Mouse (Mus musculus): Measurements from ENCODE around the gene 2010111I01Rik. TPM values are rescaled to one million over a fixed set of nuclear protein-coding genes. Genes with fewer than 3 reads are reported as not detected.

The 2010111I01Rik gene
- polyA plus RNA-seq, 1 experiment, result 22.5 TPM

DNA sequence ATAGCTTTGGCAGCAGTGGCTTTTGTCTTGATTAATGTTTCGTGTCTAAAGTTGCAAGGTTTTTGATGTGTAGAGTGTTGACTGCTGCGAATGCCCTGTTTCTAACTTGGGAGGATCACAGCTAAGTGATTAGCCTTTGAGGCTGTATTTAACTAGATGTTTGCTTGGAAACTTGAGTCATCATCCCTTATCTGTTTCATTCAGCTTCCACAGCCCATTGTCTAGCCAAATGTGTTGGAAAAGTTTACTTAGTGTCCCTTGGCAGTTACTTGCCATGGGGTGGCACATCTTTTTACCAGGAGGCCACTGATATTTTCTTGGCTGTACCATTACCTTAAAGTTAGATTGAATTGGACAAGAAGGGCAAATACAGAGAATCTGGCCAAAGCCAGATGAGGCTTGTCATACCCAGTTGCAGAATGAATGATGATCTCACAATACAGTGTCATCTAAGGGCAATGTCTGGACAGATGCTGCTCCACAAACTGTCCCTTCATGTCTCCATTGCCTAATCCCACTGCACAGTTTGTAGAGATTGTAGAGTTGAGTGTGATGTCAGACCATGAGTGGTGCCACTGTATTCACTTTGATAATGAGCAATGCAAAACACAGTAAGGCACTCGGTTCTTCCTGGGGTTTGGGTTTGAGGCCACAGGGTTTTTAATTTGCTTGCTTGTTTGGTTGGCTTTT, 152.9 kb downstream of the 2010111I01Rik start:
- TF ChIP-seq CTCF (IDR thresholded peaks at IDR 0.05; ENCODE audit: extremely low read depth, insufficient read depth, insufficient read length, insufficient replicate concordance) (no peak), POLR2A (IDR thresholded peaks at IDR 0.05; ENCODE audit: low read depth, low read length) (no peak)
- WGBS, result 86% methylated on average over 3 of the region's 3 CpGs

DNA sequence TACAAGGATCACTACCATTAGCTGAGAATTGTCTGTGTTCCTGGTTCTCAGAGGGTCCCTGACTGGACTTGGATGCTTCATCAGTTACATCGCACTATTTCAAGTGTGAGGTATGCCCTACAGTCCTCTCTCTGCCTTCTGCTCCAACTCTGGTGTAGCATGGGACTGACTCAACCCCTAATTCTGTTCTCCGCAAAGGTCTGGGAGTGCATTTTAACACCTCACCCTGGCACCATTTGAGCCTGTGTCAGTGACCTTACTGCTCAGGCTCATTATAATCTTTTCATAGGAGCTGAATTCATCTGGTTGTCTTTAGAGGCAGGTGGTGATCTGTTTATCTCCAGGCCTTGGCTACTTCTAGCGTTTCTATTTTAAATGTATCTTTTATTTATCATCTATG, 154.0 kb downstream of the 2010111I01Rik start:
- H3K27me3 ChIP-seq (ENCODE audit: control insufficient read depth, insufficient read depth, low read length), result no peaks in the 10 kb centered on the region
- DNase-seq (ENCODE audit: low read depth in 1 of 2, low spot score in 2 of 2), result no peak
- no peaks in the 10 kb centered on the region for H3K4me1 ChIP-seq (ENCODE audit: control insufficient read depth, insufficient read depth, insufficient read length)
- H3K27ac ChIP-seq (ENCODE audit: insufficient read depth, low read length), result no peak overlapping the region
- no peak overlapping the region for H3K4me3 ChIP-seq (ENCODE audit: extremely low read depth, insufficient read depth, insufficient read length)
- no peaks in the 10 kb centered on the region; the same call in 1 of the 2 replicates for H3K36me3 ChIP-seq (ENCODE audit: control insufficient read depth, insufficient read depth, low read length)
- WGBS, result 84% methylated on average over 3 of the region's 3 CpGs
- TF ChIP-seq CTCF (IDR thresholded peaks at IDR 0.05; ENCODE audit: extremely low read depth, insufficient read depth, insufficient read length, insufficient replicate concordance), result no peak
- TF ChIP-seq POLR2A (IDR thresholded peaks at IDR 0.05; ENCODE audit: low read depth, low read length), result no peak

More for the DNA sequence above, 152.9 kb downstream of the 2010111I01Rik start:
- H3K4me1 ChIP-seq (ENCODE audit: control insufficient read depth, insufficient read depth, insufficient read length), result no peaks in the 10 kb centered on the region
- no peak overlapping the region for H3K4me3 ChIP-seq (ENCODE audit: extremely low read depth, insufficient read depth, insufficient read length)
- H3K27ac ChIP-seq (ENCODE audit: insufficient read depth, low read length), result no peak overlapping the region
- no peaks in the 10 kb centered on the region for H3K36me3 ChIP-seq (ENCODE audit: control insufficient read depth, insufficient read depth, low read length)
- H3K27me3 ChIP-seq (ENCODE audit: control insufficient read depth, insufficient read depth, low read length), result no peaks in the 10 kb centered on the region
- no peak for DNase-seq (ENCODE audit: low read depth in 1 of 2, low spot score in 2 of 2)

DNA sequence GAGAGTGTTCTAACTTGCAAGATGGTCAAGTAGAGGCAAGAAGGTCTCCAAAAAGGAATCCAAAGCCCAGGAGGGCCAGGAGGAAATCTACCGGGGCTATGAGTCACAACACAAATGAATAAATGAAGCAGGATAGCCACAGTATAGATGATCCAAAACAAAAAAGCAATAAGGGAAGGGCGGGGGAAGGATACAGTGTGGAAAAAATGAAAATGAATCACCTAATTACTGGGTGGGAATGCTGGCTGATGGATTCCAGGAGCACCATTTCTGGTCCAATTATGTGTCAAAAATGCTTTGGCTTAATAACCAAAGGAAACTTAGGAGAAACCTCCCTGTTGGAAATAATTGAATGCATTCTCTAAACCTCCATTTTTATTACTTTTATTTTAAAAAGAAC, 155.6 kb downstream of the 2010111I01Rik start:
- Histone ChIP-seq H3K27me3 (ENCODE audit: control insufficient read depth, insufficient read depth, low read length) (no peaks in the 10 kb centered on the region), H3K36me3 (ENCODE audit: control insufficient read depth, insufficient read depth, low read length) (no peaks in the 10 kb centered on the region; the same call in 1 of the 2 replicates), H3K4me1 (ENCODE audit: control insufficient read depth, insufficient read depth, insufficient read length) (no peaks in the 10 kb centered on the region), H3K27ac (ENCODE audit: insufficient read depth, low read length) (no peak overlapping the region), H3K4me3 (ENCODE audit: extremely low read depth, insufficient read depth, insufficient read length) (no peak overlapping the region)
- TF ChIP-seq CTCF (IDR thresholded peaks at IDR 0.05; ENCODE audit: extremely low read depth, insufficient read depth, insufficient read length, insufficient replicate concordance) (no peak), POLR2A (IDR thresholded peaks at IDR 0.05; ENCODE audit: low read depth, low read length) (no peak)
- 92% methylated on average over 2 of the region's 2 CpGs for WGBS
- DNase-seq (ENCODE audit: low read depth in 1 of 2, low spot score in 2 of 2), result no peak

DNA sequence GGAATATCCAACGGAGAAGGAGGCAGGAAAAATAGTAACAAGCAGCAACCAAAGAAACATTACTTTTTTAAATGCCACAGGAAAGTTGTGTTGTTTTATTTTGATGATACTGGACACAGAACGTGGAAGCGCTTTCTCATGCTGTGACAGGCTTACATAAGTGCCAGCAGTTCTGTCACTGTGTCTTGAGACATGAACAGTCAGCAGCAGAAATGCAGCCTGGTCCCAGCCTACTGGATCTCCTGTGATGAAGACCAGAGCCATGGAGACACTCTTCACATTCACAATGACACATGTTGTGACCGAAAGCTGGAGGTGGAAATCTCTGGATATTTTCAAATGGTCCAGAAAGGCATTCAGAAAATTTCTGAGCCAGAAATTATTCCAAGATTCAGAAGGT, 157.1 kb downstream of the 2010111I01Rik start:
- WGBS, result 89% methylated on average over 4 of the region's 4 CpGs

DNA sequence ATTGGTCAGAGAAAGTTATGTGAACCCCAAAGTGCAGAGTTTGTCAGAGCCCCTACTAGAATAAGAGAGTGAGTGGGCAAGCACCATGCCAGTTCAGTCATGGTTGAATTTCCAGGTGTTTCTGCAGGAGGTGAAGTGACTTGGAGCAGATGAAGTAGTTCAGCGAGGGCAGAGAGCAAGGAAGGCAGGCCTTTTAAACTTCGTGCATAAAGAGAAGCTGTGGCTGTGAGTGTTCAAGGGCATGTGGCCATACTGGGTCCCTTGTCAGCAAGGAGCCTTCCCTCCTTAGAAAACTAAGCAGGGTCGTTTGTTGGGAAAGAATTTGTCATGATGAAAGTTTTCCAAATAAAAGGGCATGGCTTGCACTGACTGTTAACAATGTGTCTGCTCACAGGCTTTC, 161.5 kb downstream of the 2010111I01Rik start:
- 87% methylated on average over 3 of the region's 3 CpGs for WGBS

More for the DNA sequence above, 157.1 kb downstream of the 2010111I01Rik start:
- Histone ChIP-seq H3K27me3 (ENCODE audit: control insufficient read depth, insufficient read depth, low read length) (no peaks in the 10 kb centered on the region), H3K36me3 (ENCODE audit: control insufficient read depth, insufficient read depth, low read length) (no peaks in the 10 kb centered on the region; the same call in 1 of the 2 replicates), H3K4me1 (ENCODE audit: control insufficient read depth, insufficient read depth, insufficient read length) (no peaks in the 10 kb centered on the region), H3K27ac (ENCODE audit: insufficient read depth, low read length) (no peak overlapping the region), H3K4me3 (ENCODE audit: extremely low read depth, insufficient read depth, insufficient read length) (no peak overlapping the region)
- TF ChIP-seq CTCF (IDR thresholded peaks at IDR 0.05; ENCODE audit: extremely low read depth, insufficient read depth, insufficient read length, insufficient replicate concordance) (no peak), POLR2A (IDR thresholded peaks at IDR 0.05; ENCODE audit: low read depth, low read length) (no peak)
- DNase-seq (ENCODE audit: low read depth in 1 of 2, low spot score in 2 of 2), result no peak

DNA sequence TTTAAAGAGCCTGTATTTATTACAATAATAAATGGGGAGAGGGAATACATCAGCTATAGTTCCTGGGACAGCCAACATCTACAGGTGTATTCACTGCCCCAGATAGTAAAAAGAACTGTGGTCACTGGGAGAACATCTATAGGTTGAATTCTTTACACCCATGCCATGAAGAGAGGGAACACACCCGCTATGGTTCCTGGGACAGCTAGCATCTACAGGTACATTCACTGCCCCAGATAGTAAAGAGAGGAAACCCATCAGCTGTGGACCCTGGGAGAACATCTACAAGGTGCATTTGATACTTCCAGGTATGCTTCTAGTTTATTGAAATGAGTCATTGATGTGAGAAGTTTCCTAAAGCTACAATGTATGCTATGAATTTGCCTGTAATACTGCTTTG, 162.8 kb downstream of the 2010111I01Rik start:
- H3K36me3 ChIP-seq (ENCODE audit: control insufficient read depth, insufficient read depth, low read length), result no peaks in the 10 kb centered on the region; the same call in 1 of the 2 replicates
- 95% methylated on average over 1 of the region's 1 CpGs for WGBS
- TF ChIP-seq CTCF (IDR thresholded peaks at IDR 0.05; ENCODE audit: extremely low read depth, insufficient read depth, insufficient read length, insufficient replicate concordance) (no peak), POLR2A (IDR thresholded peaks at IDR 0.05; ENCODE audit: low read depth, low read length) (no peak)

More for the DNA sequence above, 161.5 kb downstream of the 2010111I01Rik start:
- DNase-seq (ENCODE audit: low read depth in 1 of 2, low spot score in 2 of 2), result no peak
- Histone ChIP-seq H3K27ac (ENCODE audit: insufficient read depth, low read length) (no peak overlapping the region), H3K36me3 (ENCODE audit: control insufficient read depth, insufficient read depth, low read length) (no peaks in the 10 kb centered on the region; the same call in 1 of the 2 replicates), H3K4me3 (ENCODE audit: extremely low read depth, insufficient read depth, insufficient read length) (no peak overlapping the region), H3K27me3 (ENCODE audit: control insufficient read depth, insufficient read depth, low read length) (no peaks in the 10 kb centered on the region), H3K4me1 (ENCODE audit: control insufficient read depth, insufficient read depth, insufficient read length) (no peaks in the 10 kb centered on the region)
- TF ChIP-seq POLR2A (IDR thresholded peaks at IDR 0.05; ENCODE audit: low read depth, low read length) (no peak), CTCF (IDR thresholded peaks at IDR 0.05; ENCODE audit: extremely low read depth, insufficient read depth, insufficient read length, insufficient replicate concordance) (no peak)

DNA sequence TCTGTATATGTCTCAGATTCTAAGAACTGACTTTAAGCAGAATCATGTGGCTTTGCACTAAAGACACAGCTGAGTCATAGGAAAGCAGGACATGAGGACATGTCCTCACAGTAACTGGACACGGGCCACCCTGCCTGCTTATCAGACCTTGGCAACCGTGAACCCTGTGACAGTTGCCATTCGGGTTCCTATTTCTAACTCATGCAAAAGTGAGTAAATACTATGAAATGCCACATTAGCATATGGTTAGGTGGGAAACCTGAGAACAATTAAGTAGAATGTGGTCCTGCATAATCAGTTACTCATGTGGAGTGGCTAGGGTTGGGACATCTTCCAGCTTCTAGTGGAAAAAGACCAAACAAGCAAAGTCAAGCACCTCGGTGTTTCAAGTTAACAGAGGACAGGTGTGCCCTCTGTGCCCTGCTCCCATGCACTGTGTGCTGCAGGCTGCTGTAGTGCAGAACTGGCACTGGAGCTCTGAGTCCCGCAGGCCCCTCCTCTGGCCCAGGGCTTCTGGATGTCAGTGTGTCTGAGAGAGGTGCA, 170.3 kb downstream of the 2010111I01Rik start:
- TF ChIP-seq POLR2A (IDR thresholded peaks at IDR 0.05; ENCODE audit: low read depth, low read length) (no peak), CTCF (IDR thresholded peaks at IDR 0.05; ENCODE audit: extremely low read depth, insufficient read depth, insufficient read length, insufficient replicate concordance) (no peak)
- WGBS, result 82% methylated on average over 5 of the region's 5 CpGs

More for the DNA sequence above, 162.8 kb downstream of the 2010111I01Rik start:
- no peaks in the 10 kb centered on the region for H3K27me3 ChIP-seq (ENCODE audit: control insufficient read depth, insufficient read depth, low read length)
- H3K4me1 ChIP-seq (ENCODE audit: control insufficient read depth, insufficient read depth, insufficient read length), result no peaks in the 10 kb centered on the region
- H3K27ac ChIP-seq (ENCODE audit: insufficient read depth, low read length), result no peak overlapping the region
- DNase-seq (ENCODE audit: low read depth in 1 of 2, low spot score in 2 of 2), result no peak
- H3K4me3 ChIP-seq (ENCODE audit: extremely low read depth, insufficient read depth, insufficient read length), result no peak overlapping the region

More for the DNA sequence above, 170.3 kb downstream of the 2010111I01Rik start:
- no peak overlapping the region for H3K27ac ChIP-seq (ENCODE audit: insufficient read depth, low read length)
- no peaks in the 10 kb centered on the region for H3K4me1 ChIP-seq (ENCODE audit: control insufficient read depth, insufficient read depth, insufficient read length)
- H3K36me3 ChIP-seq (ENCODE audit: control insufficient read depth, insufficient read depth, low read length), result no peaks in the 10 kb centered on the region
- no peak overlapping the region for H3K4me3 ChIP-seq (ENCODE audit: extremely low read depth, insufficient read depth, insufficient read length)
- no peaks in the 10 kb centered on the region for H3K27me3 ChIP-seq (ENCODE audit: control insufficient read depth, insufficient read depth, low read length)
- no peak for DNase-seq (ENCODE audit: low read depth in 1 of 2, low spot score in 2 of 2)
